Mouse (Mus musculus): ENCODE measurements around the gene Snap29. TPM values are rescaled to one million over a fixed set of nuclear protein-coding genes. Genes with fewer than 3 reads are reported as not detected.

Gene Snap29
- polyA plus RNA-seq, 1 experiment from 2014 or later, result 8.3 TPM

DNA sequence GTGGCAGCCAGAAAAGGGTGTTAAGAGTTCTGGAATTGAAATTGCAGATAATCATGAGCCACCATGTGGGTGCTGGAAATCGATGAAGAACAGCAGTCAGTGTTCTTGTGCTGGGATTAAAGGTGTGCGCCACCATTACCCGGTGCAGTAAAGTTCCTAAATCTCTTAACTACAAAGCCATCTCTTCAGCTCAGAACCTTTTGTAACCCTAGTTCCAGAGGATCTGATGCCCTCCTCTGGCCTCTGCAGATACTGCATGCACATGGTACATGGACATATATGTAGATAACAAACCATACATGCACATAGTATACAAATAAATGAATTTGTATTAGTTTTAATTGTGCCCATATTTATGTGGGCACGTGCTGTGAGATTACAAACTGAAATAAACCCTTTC, 54.5 kb downstream of the Snap29 start:
- WGBS, result 97% methylated on average over 4 of the region's 4 CpGs
- no peaks in the 10 kb centered on the region for H3K27me3 ChIP-seq (ENCODE audit: control insufficient read depth, insufficient read depth, low read length)
- no peak overlapping the region for H3K27ac ChIP-seq (ENCODE audit: low read depth, low read length)
- no peak for ATAC-seq (ENCODE audit: low FRiP score)
- H3K36me3 ChIP-seq (ENCODE audit: control insufficient read depth, insufficient read depth, low read length), result peaks cover 6% of the 10 kb centered on the region; the same call in 1 of the 2 replicates
- no peaks in the 10 kb centered on the region; the same call in 1 of the 2 replicates for H3K4me1 ChIP-seq (replicated peaks; ENCODE audit: control insufficient read depth, insufficient read depth, low read length)
- DNase-seq (ENCODE audit: low spot score), result no peak
- H3K9ac ChIP-seq (ENCODE audit: low read depth, low read length), result no peak overlapping the region
- H3K4me2 ChIP-seq (replicated peaks; ENCODE audit: low read depth, low read length), result no peak overlapping the region
- H3K4me3 ChIP-seq (ENCODE audit: low read depth, low read length), result no peak overlapping the region
- H3K9me3 ChIP-seq (ENCODE audit: control insufficient read depth, low read length), result no peaks in the 10 kb centered on the region

- no peak for ATAC-seq (ENCODE audit: low FRiP score)
- Histone ChIP-seq H3K4me1 (replicated peaks; ENCODE audit: control insufficient read depth, insufficient read depth, low read length) (no peaks in the 10 kb centered on the region; the same call in 1 of the 2 replicates), H3K9ac (ENCODE audit: low read depth, low read length) (no peak overlapping the region), H3K27ac (ENCODE audit: low read depth, low read length) (no peak overlapping the region), H3K27me3 (ENCODE audit: control insufficient read depth, insufficient read depth, low read length) (no peaks in the 10 kb centered on the region), H3K4me3 (ENCODE audit: low read depth, low read length) (no peak overlapping the region), H3K9me3 (ENCODE audit: control insufficient read depth, low read length) (no peaks in the 10 kb centered on the region), H3K36me3 (ENCODE audit: control insufficient read depth, insufficient read depth, low read length) (peaks cover under 1% of the 10 kb centered on the region; the same call in 1 of the 2 replicates), H3K4me2 (replicated peaks; ENCODE audit: low read depth, low read length) (no peak overlapping the region)
- whole genome bisulfite sequencing, result 94% methylated on average over 1 of the region's 1 CpGs
- no peak for DNase-seq (ENCODE audit: low spot score)
Measured at GRCm38 (mm10) chr16:17461596-17461995, 55.8 kb downstream of the Snap29 start.

DNA sequence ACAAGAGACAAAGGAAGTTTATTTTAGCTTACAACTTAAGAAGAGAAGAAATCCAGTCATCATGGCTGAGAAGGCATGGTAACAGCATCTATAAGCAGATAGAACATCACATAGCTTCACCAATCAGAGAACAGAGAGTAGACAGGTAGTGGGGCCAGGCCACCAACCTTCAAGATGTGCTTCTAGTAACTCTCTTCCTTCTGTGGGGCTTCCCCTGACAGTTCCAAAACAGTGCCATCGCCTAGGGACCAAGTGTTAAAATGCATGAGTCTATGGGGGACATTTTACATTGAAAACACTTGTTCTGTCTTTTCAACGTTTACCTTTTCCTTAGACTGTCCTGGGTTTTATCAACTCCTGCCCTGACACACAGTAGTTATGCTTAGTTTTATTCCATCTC, 57.4 kb downstream of the Snap29 start:
- ATAC-seq (ENCODE audit: low FRiP score) (no peak), DNase-seq (ENCODE audit: low spot score) (no peak)
- 89% methylated on average over 2 of the region's 2 CpGs for WGBS
- H3K27me3 ChIP-seq (ENCODE audit: control insufficient read depth, insufficient read depth, low read length), result no peaks in the 10 kb centered on the region
- no peaks in the 10 kb centered on the region for H3K36me3 ChIP-seq (ENCODE audit: control insufficient read depth, insufficient read depth, low read length)
- no peak overlapping the region for H3K9ac ChIP-seq (ENCODE audit: low read depth, low read length)
- no peak overlapping the region for H3K4me3 ChIP-seq (ENCODE audit: low read depth, low read length)
- H3K4me1 ChIP-seq (replicated peaks; ENCODE audit: control insufficient read depth, insufficient read depth, low read length), result no peaks in the 10 kb centered on the region
- H3K9me3 ChIP-seq (ENCODE audit: control insufficient read depth, low read length), result no peaks in the 10 kb centered on the region
- no peak overlapping the region for H3K27ac ChIP-seq (ENCODE audit: low read depth, low read length)
- no peak overlapping the region for H3K4me2 ChIP-seq (replicated peaks; ENCODE audit: low read depth, low read length)

- ATAC-seq (ENCODE audit: low FRiP score), result no peak
- Histone ChIP-seq H3K36me3 (ENCODE audit: control insufficient read depth, insufficient read depth, low read length) (no peaks in the 10 kb centered on the region; the same call in 1 of the 2 replicates), H3K4me2 (replicated peaks; ENCODE audit: low read depth, low read length) (no peak overlapping the region), H3K4me1 (replicated peaks; ENCODE audit: control insufficient read depth, insufficient read depth, low read length) (no peaks in the 10 kb centered on the region), H3K4me3 (ENCODE audit: low read depth, low read length) (no peak overlapping the region), H3K27me3 (ENCODE audit: control insufficient read depth, insufficient read depth, low read length) (no peaks in the 10 kb centered on the region), H3K9me3 (ENCODE audit: control insufficient read depth, low read length) (no peaks in the 10 kb centered on the region), H3K9ac (ENCODE audit: low read depth, low read length) (no peak overlapping the region), H3K27ac (ENCODE audit: low read depth, low read length) (no peak overlapping the region)
- WGBS, result 91% methylated on average over 4 of the region's 4 CpGs
- no peak for DNase-seq (ENCODE audit: low spot score)
Measured at GRCm38 (mm10) chr16:17466875-17467663, 61.3 kb downstream of the Snap29 start.

GRCm38 (mm10) chr16:17472498-17472897, 66.7 kb downstream of the Snap29 start:
- H3K27ac ChIP-seq (ENCODE audit: low read depth, low read length), result no peak overlapping the region
- DNase-seq (ENCODE audit: low spot score), result no peak
- H3K27me3 ChIP-seq (ENCODE audit: control insufficient read depth, insufficient read depth, low read length), result no peaks in the 10 kb centered on the region
- no peaks in the 10 kb centered on the region for H3K9me3 ChIP-seq (ENCODE audit: control insufficient read depth, low read length)
- no peak overlapping the region for H3K4me2 ChIP-seq (replicated peaks; ENCODE audit: low read depth, low read length)
- ATAC-seq (ENCODE audit: low FRiP score), result no peak
- H3K9ac ChIP-seq (ENCODE audit: low read depth, low read length), result no peak overlapping the region
- 83% methylated on average over 6 of the region's 6 CpGs for WGBS
- H3K36me3 ChIP-seq (ENCODE audit: control insufficient read depth, insufficient read depth, low read length), result no peaks in the 10 kb centered on the region; the same call in 1 of the 2 replicates
- no peak overlapping the region for H3K4me3 ChIP-seq (ENCODE audit: low read depth, low read length)
- no peaks in the 10 kb centered on the region for H3K4me1 ChIP-seq (replicated peaks; ENCODE audit: control insufficient read depth, insufficient read depth, low read length)

DNA sequence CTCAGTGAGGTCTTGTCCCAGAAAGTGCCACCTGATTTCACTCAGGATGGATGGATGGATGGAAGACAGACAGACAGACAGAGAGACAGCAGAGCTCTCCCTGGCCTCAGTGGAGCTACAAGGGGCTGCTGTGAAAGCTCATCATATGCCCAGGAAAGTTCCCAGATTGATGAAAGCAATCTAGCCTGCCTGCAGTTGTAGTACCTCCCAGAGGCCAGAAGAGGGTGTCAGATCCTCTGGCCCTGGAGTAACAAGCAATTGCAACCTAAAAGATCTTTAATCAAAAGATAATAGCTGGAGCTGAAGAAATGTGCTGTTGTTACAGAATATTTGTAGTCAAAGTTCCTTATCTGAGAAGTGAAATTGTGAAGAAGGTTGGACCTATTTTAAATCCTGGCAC, 68.3 kb downstream of the Snap29 start:
- no peaks in the 10 kb centered on the region; the same call in 1 of the 2 replicates for H3K36me3 ChIP-seq (ENCODE audit: control insufficient read depth, insufficient read depth, low read length)
- ATAC-seq (ENCODE audit: low FRiP score), result no peak
- DNase-seq (ENCODE audit: low spot score), result peak; percentile 42

GRCm38 (mm10) chr16:17474761-17475160, 69.0 kb downstream of the Snap29 start:
- H3K27me3 ChIP-seq (ENCODE audit: control insufficient read depth, insufficient read depth, low read length), result no peaks in the 10 kb centered on the region
- H3K4me2 ChIP-seq (replicated peaks; ENCODE audit: low read depth, low read length), result no peak overlapping the region
- DNase-seq (ENCODE audit: low spot score) (no peak), ATAC-seq (ENCODE audit: low FRiP score) (no peak)
- H3K9me3 ChIP-seq (ENCODE audit: control insufficient read depth, low read length), result no peaks in the 10 kb centered on the region
- 84% methylated on average over 2 of the region's 2 CpGs for WGBS
- H3K4me1 ChIP-seq (replicated peaks; ENCODE audit: control insufficient read depth, insufficient read depth, low read length), result no peaks in the 10 kb centered on the region
- no peak overlapping the region for H3K4me3 ChIP-seq (ENCODE audit: low read depth, low read length)
- no peak overlapping the region for H3K27ac ChIP-seq (ENCODE audit: low read depth, low read length)
- no peaks in the 10 kb centered on the region for H3K36me3 ChIP-seq (ENCODE audit: control insufficient read depth, insufficient read depth, low read length)
- no peak overlapping the region for H3K9ac ChIP-seq (ENCODE audit: low read depth, low read length)

More for the DNA sequence above, 68.3 kb downstream of the Snap29 start:
- Histone ChIP-seq H3K4me1 (replicated peaks; ENCODE audit: control insufficient read depth, insufficient read depth, low read length) (no peaks in the 10 kb centered on the region), H3K27me3 (ENCODE audit: control insufficient read depth, insufficient read depth, low read length) (no peaks in the 10 kb centered on the region), H3K9me3 (ENCODE audit: control insufficient read depth, low read length) (no peaks in the 10 kb centered on the region), H3K27ac (ENCODE audit: low read depth, low read length) (no peak overlapping the region), H3K4me2 (replicated peaks; ENCODE audit: low read depth, low read length) (no peak overlapping the region), H3K4me3 (ENCODE audit: low read depth, low read length) (no peak overlapping the region), H3K9ac (ENCODE audit: low read depth, low read length) (no peak overlapping the region)

GRCm38 (mm10) chr16:17475326-17475725, 69.5 kb downstream of the Snap29 start:
- Histone ChIP-seq H3K4me3 (ENCODE audit: low read depth, low read length) (no peak overlapping the region), H3K4me1 (replicated peaks; ENCODE audit: control insufficient read depth, insufficient read depth, low read length) (no peaks in the 10 kb centered on the region), H3K4me2 (replicated peaks; ENCODE audit: low read depth, low read length) (no peak overlapping the region), H3K27ac (ENCODE audit: low read depth, low read length) (no peak overlapping the region), H3K27me3 (ENCODE audit: control insufficient read depth, insufficient read depth, low read length) (no peaks in the 10 kb centered on the region), H3K9ac (ENCODE audit: low read depth, low read length) (no peak overlapping the region), H3K9me3 (ENCODE audit: control insufficient read depth, low read length) (no peaks in the 10 kb centered on the region), H3K36me3 (ENCODE audit: control insufficient read depth, insufficient read depth, low read length) (no peaks in the 10 kb centered on the region)
- DNase-seq (ENCODE audit: low spot score) (no peak), ATAC-seq (ENCODE audit: low FRiP score) (no peak)
- WGBS, result 91% methylated on average over 4 of the region's 4 CpGs

DNA sequence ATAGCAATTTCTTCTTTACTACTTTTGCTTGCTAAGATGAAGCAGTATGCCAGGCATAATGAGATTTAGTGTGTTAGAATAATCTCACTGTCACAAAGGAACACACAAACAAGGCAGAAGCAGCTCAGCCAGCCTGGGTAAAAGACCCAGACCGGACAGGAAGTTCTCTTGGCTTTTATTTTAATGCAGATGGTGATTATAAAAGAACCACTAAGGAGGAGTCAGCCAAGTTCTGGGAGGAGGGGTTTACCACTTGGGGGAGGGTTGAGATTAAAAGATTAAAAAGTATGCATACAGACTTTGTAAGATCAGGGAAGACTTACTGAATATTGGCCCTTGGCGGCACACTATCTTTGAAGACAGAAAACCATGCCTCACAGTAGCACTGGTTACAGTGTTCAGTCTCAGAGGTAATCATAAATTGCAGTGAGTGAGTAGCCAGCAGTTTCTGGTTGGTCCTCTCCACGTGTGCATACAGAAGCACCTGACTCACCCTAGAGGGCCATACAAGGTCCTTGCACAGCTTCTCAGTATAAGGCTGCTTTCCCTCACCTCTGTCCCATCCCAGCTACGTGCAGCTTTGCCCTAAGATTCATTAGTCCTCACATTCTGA, 72.7 kb downstream of the Snap29 start:
- H3K9ac ChIP-seq (ENCODE audit: low read depth, low read length), result no peak overlapping the region
- H3K9me3 ChIP-seq (ENCODE audit: control insufficient read depth, low read length), result no peaks in the 10 kb centered on the region
- no peaks in the 10 kb centered on the region for H3K27me3 ChIP-seq (ENCODE audit: control insufficient read depth, insufficient read depth, low read length)
- ATAC-seq (ENCODE audit: low FRiP score) (no peak), DNase-seq (ENCODE audit: low spot score) (no peak)
- WGBS, result 89% methylated on average over 4 of the region's 4 CpGs
- H3K4me1 ChIP-seq (replicated peaks; ENCODE audit: control insufficient read depth, insufficient read depth, low read length), result no peaks in the 10 kb centered on the region
- H3K4me3 ChIP-seq (ENCODE audit: low read depth, low read length), result no peak overlapping the region
- no peak overlapping the region for H3K27ac ChIP-seq (ENCODE audit: low read depth, low read length)
- 0 out of 2 replicates have a peak, but pooled peaks cover 4% of the 10 kb centered on the region for H3K36me3 ChIP-seq (ENCODE audit: control insufficient read depth, insufficient read depth, low read length)
- H3K4me2 ChIP-seq (replicated peaks; ENCODE audit: low read depth, low read length), result no peak overlapping the region

Data from hindbrain, embryonic 11.5 days (tissue).